Mouse (Mus musculus) hindbrain, postnatal 0 days (tissue): ENCODE measurements around the gene Uhrf1bp1l. TPM values are rescaled to one million over a fixed set of nuclear protein-coding genes. Genes with fewer than 3 reads are reported as not detected.

Source experiments
- ATAC-seq: fragments of 200-750 bp; cut with Nextera tagmentation; 2 replicates; pipeline ENCODE4 v1.8.0; 2017; ENCODE audit warnings: mild to moderate bottlenecking, moderate TSS enrichment, moderate library complexity
- DNase-seq: peaks from one replicate; pipeline ENCODE4 v3.0.0-alpha.2; 2015; ENCODE audit warnings: low spot score
- H3K27ac ChIP-seq: fragments of 300-500 bp; sonication (generic); 2 replicates; pipeline ENCODE4 v1.5.1; 2014; ENCODE audit warnings: mild to moderate bottlenecking
- H3K27me3 ChIP-seq: fragments of 300-500 bp; sonication (generic); 2 replicates; pipeline ENCODE4 v1.6.1; 2014; ENCODE audit warnings: low read length, mixed read lengths; ENCODE audit not compliant: insufficient read depth
- H3K36me3 ChIP-seq: fragments of 300-500 bp; sonication (generic); 2 replicates; pipeline ENCODE4 v1.6.1; 2014; ENCODE audit warnings: low read length, mixed read lengths; ENCODE audit not compliant: insufficient read depth
- H3K4me1 ChIP-seq: fragments of 300-500 bp; sonication (generic); 2 replicates; pipeline ENCODE4 v1.6.1; 2014; ENCODE audit warnings: antibody characterized with exemption, low read length, mixed read lengths; ENCODE audit not compliant: insufficient read depth
- H3K4me2 ChIP-seq: fragments of 300-500 bp; sonication (generic); 2 replicates; pipeline ENCODE4 v1.6.1; 2014; ENCODE audit warnings: low read depth, mild to moderate bottlenecking, low read length, moderate library complexity, mixed read lengths
- H3K4me3 ChIP-seq: fragments of 300-500 bp; sonication (generic); 2 replicates; pipeline ENCODE4 v1.5.1; 2014; ENCODE audit warnings: low read length
- H3K9ac ChIP-seq: fragments of 300-500 bp; sonication (generic); replicated peaks from 2 replicates; pipeline ENCODE4 v1.6.1; 2014; ENCODE audit warnings: mild to moderate bottlenecking, low read length, moderate library complexity, mixed read lengths
- H3K9me3 ChIP-seq: fragments of 300-500 bp; sonication (generic); 2 replicates; pipeline ENCODE4 v1.6.1; 2016; ENCODE audit warnings: low read length, mixed read lengths
- CTCF ChIP-seq: IDR thresholded peaks from 2 replicates; pipeline ENCODE4 v1.5.1; 2016; ENCODE audit warnings: antibody characterized with exemption, control low read depth, low read depth
- WGBS: fragments of 180-500 bp; shearing (Covaris S2); extraction: QIAGEN DNeasy Blood & Tissue Kit; methylation state at CpG from one replicate; pipeline ENCODE4 v1.1.7; 2014; 5-methylcytosine and 5-hydroxymethylcytosine counted together
- polyA plus RNA-seq: library from polyadenylated mRNA; unstranded; fragments of >200 nt; fragmentation: Nextera tagmentation; extraction: Ambion mirVana; gene quantifications from 2 replicates; pipeline ENCODE4 v1.2.1, GENCODE M21; 2015
- total RNA-seq: library from RNA; depleted of rRNA; stranded (reverse); fragments of >200 nt; gene quantifications from 2 replicates; pipeline ENCODE4 v1.2.3, GENCODE M21; 2014

The Uhrf1bp1l gene
- total and polyA plus RNA-seq, 2 experiments from 2014 or later: 28.9 to 32.3 TPM

DNA sequence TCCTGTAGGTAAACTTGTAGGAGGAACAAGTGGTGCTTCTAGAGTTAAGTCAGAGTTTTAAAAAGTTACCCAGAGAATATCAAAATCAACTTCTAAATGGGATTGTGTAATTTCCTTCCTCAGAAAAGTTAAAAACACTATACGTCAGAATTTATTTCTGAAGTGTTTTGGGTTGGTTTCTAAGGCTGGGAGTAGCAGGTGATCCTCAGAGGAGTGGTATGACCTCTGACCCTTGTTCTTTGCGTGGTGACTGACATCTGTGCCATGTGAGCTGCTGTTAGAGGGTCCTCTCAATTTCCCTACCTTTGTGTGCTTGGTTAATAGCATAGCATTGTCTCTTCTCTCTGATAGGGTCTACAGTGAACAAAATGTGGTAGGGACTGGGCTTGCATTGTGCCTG, 27.1 kb downstream of the Uhrf1bp1l start:
- Histone ChIP-seq H3K4me3 (no peak overlapping the region), H3K4me2 (no peak overlapping the region), H3K27ac (no peak overlapping the region), H3K4me1 (no peaks in the 10 kb centered on the region), H3K36me3 (peaks cover 4% of the 10 kb centered on the region; the same call in 1 of the 2 replicates), H3K9ac (no peak overlapping the region), H3K9me3 (no peaks in the 10 kb centered on the region), H3K27me3 (no peaks in the 10 kb centered on the region)
- TF ChIP-seq CTCF: no peak
- ATAC-seq (no peak), DNase-seq (no peak)
- 67% methylated on average over 2 of the region's 2 CpGs for WGBS

DNA sequence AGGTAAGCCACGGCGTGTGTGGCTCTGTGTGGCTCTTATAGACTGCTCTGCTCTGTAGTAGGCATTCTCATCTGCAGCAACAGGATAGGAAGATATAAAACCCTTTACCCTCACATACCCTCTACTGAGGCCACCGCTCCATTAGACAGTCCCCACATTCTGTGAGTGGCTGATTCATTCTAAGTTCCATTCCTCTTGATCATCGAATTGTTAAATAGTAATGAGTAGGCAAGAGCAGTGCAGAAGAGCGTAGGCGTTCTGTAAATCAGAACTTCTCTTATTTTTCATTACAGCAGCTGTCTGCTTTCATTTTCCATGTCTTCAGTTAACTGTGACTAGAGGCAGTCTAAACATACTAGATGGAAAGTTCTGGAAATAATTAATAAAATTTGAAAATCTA, 31.2 kb downstream of the Uhrf1bp1l start:
- H3K4me3 ChIP-seq: no peak overlapping the region
- no peaks in the 10 kb centered on the region for H3K9me3 ChIP-seq
- no peak overlapping the region for H3K4me2 ChIP-seq
- no peaks in the 10 kb centered on the region for H3K4me1 ChIP-seq
- WGBS: 94% methylated on average over 6 of the region's 6 CpGs
- H3K27ac ChIP-seq: no peak overlapping the region
- no peak overlapping the region for H3K9ac ChIP-seq
- no peak for TF ChIP-seq CTCF
- ATAC-seq: no peak
- H3K27me3 ChIP-seq: no peaks in the 10 kb centered on the region
- peaks cover 4% of the 10 kb centered on the region; the same call in 1 of the 2 replicates for H3K36me3 ChIP-seq
- DNase-seq: no peak

DNA sequence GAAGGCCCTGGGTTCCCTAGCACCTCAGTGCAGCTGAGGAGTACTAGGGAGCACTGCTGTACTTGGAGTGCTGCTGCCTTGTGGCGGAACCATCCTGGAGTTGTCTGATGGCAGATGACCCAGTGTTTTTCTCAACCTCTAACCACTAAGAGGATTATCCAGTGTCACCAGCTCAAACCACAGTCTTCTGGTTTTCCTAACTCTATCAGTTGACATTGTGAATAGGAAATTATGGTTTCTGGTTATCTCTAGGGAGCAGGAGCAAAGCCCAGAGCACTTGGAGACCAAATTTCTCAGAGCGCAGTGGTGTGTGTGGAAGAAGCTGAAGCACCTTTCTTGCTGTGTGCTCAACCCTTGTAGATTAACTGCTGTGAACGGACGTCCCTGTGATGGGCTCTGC, 47.1 kb downstream of the Uhrf1bp1l start:
- 97% methylated on average over 4 of the region's 4 CpGs for WGBS
- Histone ChIP-seq H3K4me1 (no peaks in the 10 kb centered on the region), H3K36me3 (no peaks in the 10 kb centered on the region; the same call in 1 of the 2 replicates), H3K27ac (no peak overlapping the region), H3K9me3 (no peaks in the 10 kb centered on the region), H3K4me2 (no peak overlapping the region), H3K27me3 (no peaks in the 10 kb centered on the region), H3K9ac (no peak overlapping the region), H3K4me3 (no peak overlapping the region)
- ATAC-seq: no peak
- TF ChIP-seq CTCF: no peak
- DNase-seq: no peak

DNA sequence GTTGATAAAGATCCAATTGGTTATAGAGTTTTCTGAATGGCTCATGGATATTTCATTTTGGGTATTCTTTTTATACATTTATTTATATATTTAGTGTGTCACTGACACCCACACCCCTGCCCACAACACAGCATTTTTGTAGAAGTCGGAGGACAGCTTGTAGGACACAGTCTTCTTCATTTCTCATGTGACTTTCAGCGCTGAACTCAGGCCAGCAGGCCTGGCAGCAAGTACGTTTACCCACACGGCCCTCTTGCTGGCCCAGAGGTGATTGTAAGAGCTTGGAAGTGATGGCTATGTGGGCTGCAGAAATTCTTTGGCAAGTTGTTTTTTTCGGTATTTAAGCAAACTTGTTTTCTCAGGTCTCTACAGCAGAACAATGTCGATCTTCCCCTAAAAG, 49.3 kb downstream of the Uhrf1bp1l start:
- H3K27ac ChIP-seq: no peak overlapping the region
- no peaks in the 10 kb centered on the region for H3K4me1 ChIP-seq
- no peak overlapping the region for H3K9ac ChIP-seq
- DNase-seq (no peak), ATAC-seq (no peak)
- WGBS: 82% methylated on average over 6 of the region's 6 CpGs
- H3K4me3 ChIP-seq: no peak overlapping the region
- H3K9me3 ChIP-seq: no peaks in the 10 kb centered on the region
- no peak overlapping the region for H3K4me2 ChIP-seq
- TF ChIP-seq CTCF: no peak
- no peaks in the 10 kb centered on the region; the same call in 1 of the 2 replicates for H3K36me3 ChIP-seq
- no peaks in the 10 kb centered on the region for H3K27me3 ChIP-seq

DNA sequence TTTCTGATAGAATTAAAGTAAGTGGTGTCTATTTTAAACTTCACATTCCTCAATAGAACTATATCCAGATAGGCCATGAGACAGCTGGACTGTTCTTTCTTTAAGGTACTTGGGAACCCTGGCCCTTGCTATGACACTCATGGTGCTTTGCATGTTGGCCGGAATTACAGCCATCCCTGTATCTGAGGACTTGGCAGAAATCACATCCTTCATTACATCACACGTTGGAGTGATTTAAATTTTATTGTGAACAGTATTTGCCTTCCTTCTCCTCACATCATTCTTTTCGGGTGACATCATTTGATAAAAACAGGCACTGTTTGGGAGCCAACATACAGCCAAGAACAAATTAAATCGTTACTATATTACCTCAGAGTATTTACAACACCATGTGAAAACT, 74.4 kb downstream of the Uhrf1bp1l start:
- Histone ChIP-seq H3K4me2 (no peak overlapping the region), H3K4me3 (no peak overlapping the region), H3K36me3 (peaks cover 8% of the 10 kb centered on the region; the same call in 1 of the 2 replicates), H3K27ac (no peak overlapping the region), H3K9me3 (no peaks in the 10 kb centered on the region), H3K9ac (no peak overlapping the region), H3K4me1 (no peaks in the 10 kb centered on the region), H3K27me3 (no peaks in the 10 kb centered on the region)
- DNase-seq (no peak), ATAC-seq (no peak)
- TF ChIP-seq CTCF: no peak
- 88% methylated on average over 4 of the region's 4 CpGs for WGBS

DNA sequence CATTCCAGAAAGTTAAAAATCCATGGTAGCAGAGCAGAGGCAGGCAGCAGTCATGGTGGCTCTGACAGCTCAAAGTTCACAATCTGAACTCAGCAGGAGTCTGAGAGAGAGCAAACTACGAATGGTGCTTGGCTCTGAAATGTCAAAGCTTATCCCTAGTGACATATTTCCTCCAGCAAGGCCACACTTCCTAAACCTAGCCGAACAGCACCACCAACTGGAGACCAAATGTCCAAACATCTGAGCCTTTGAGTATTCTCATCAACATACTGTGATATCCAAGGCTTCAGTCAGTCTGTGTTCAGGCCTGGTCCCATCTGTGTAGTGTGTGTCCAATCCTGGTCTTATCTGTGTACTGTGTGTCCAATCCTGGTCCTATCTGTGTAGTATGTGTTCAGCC, 79.1 kb downstream of the Uhrf1bp1l start:
- DNase-seq (peak; percentile 40), ATAC-seq (peak; percentile 55; the same call in 1 of the 2 replicates)
- no peaks in the 10 kb centered on the region for H3K9me3 ChIP-seq
- H3K4me3 ChIP-seq: no peak overlapping the region
- peak; percentile 57 for TF ChIP-seq CTCF
- H3K27me3 ChIP-seq: no peaks in the 10 kb centered on the region
- H3K9ac ChIP-seq: no peak overlapping the region
- 38% methylated on average over 2 of the region's 2 CpGs for WGBS
- H3K36me3 ChIP-seq: no peaks in the 10 kb centered on the region
- H3K4me2 ChIP-seq: no peak overlapping the region
- H3K4me1 ChIP-seq: no peaks in the 10 kb centered on the region
- no peak overlapping the region for H3K27ac ChIP-seq

DNA sequence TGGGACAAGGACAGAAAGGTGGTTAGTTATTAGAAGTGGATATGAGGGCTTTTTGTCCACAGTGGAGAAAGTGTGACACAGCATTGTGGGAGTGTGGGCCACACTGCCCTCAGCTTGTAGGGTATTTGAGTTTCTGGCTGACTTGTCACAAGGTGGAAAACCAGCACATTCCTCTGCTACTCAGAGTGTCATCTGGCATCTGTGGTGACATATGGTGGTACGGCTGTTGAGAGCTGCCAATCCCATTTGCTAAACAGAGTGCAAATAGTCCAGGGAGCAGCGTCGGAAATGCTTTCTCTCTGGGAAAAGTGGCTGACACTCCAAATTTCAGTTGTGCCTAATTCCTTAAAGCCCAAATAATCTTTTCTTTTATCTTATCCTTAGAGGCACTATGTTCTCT, 82.1 kb downstream of the Uhrf1bp1l start:
- no peaks in the 10 kb centered on the region for H3K4me1 ChIP-seq
- ATAC-seq: peak; percentile 66; the same call in 1 of the 2 replicates
- H3K9me3 ChIP-seq: no peaks in the 10 kb centered on the region
- H3K36me3 ChIP-seq: no peaks in the 10 kb centered on the region
- DNase-seq: peak; percentile 65
- no peak overlapping the region for H3K4me2 ChIP-seq
- H3K9ac ChIP-seq: no peak overlapping the region
- H3K27ac ChIP-seq: no peak overlapping the region
- H3K4me3 ChIP-seq: no peak overlapping the region
- H3K27me3 ChIP-seq: no peaks in the 10 kb centered on the region
- WGBS: 49% methylated on average over 3 of the region's 3 CpGs
- no peak for TF ChIP-seq CTCF
